15 mouse cellular contexts compared by ENCODE assay signal in genomic region chr2:120985241-120985640, GRCm38 (mm10). TPM values are rescaled to one million over a fixed set of nuclear protein-coding genes. Genes with fewer than 3 reads are reported as not detected.
DNase-seq lines count a peak whose midpoint lies in the region; ATAC-seq and TF ChIP-seq lines count a peak whose summit lies in the region.
"Had no signal": no experiment of that assay in that cellular context is flagged by ENCODE, and none has a peak within 500 bp of the region (broad histone marks: within the 10 kb centered on the region; RNA-seq: fewer than 3 reads in every experiment).

No protein-coding gene starts in this region.

- no peaks in the 10 kb centered on the region for H3K4me1 ChIP-seq in liver, adult 2 months (ENCODE audit: control insufficient read depth, insufficient read depth, low read length)
- H3K4me1 ChIP-seq in liver, embryonic 11.5 days (replicated peaks; ENCODE audit: control insufficient read depth, insufficient read depth, low read length): no peaks in the 10 kb centered on the region
- H3K4me1 ChIP-seq: embryonic facial prominence, embryonic 15.5 days had no signal

- WGBS in liver, adult 2 months: 97% methylated on average over 1 of the region's 1 CpGs
- 89% methylated on average over 1 of the region's 1 CpGs for WGBS in liver, embryonic 11.5 days

- H3K9me3 ChIP-seq in liver, embryonic 11.5 days (ENCODE audit: control insufficient read depth, low read length): no peaks in the 10 kb centered on the region
- H3K9me3 ChIP-seq: embryonic facial prominence, embryonic 15.5 days had no signal

- no peak for ATAC-seq in CD4-positive, CD25-positive, alpha-beta regulatory T cell, adult 4 months
- ATAC-seq in liver, embryonic 11.5 days (replicated peaks; ENCODE audit: low FRiP score): no peak
- peak; percentile 52; the same call in 1 of the 2 replicates for ATAC-seq in megakaryocyte, adult 5-6 weeks (ENCODE audit: poor library complexity, severe bottlenecking)

- DNase-seq in CD4-positive, CD25-positive, alpha-beta regulatory T cell, adult 2 months (ENCODE audit: low read depth, low spot score): peak; percentile 44
- no peak for DNase-seq in liver, adult 2 months (ENCODE audit: extremely low read depth, low read depth, low spot score)
- DNase-seq in liver, embryonic 11.5 days (ENCODE audit: low spot score): no peak
- DNase-seq in MEL-GATA-1-ER (ENCODE audit: extremely low read depth, low read depth): peak; percentile 19
- no peak for DNase-seq in right cerebral cortex, postnatal 14 days
- no peak for DNase-seq in adrenal gland, postnatal 36 days
- DNase-seq: heart, adult 18-20 months; heart, postnatal 4 days; kidney, adult 9 months; right cerebral cortex, postnatal 25 days had no signal

- H3K36me3 ChIP-seq in liver, adult 2 months (ENCODE audit: control insufficient read depth, insufficient read depth, low read length): peaks cover 15% of the 10 kb centered on the region
- no peaks in the 10 kb centered on the region for H3K36me3 ChIP-seq in liver, embryonic 11.5 days (ENCODE audit: control insufficient read depth, insufficient read depth, low read length)
- H3K36me3 ChIP-seq: embryonic facial prominence, embryonic 15.5 days had no signal

- H3K27ac ChIP-seq in liver, adult 2 months (replicated peaks; ENCODE audit: insufficient read depth, low read depth, low read length): no peak overlapping the region
- no peak overlapping the region for H3K27ac ChIP-seq in liver, embryonic 11.5 days (ENCODE audit: low read depth, low read length)
- H3K27ac ChIP-seq: embryonic facial prominence, embryonic 15.5 days had no signal

- no peaks in the 10 kb centered on the region for H3K79me2 ChIP-seq in liver, adult 2 months (ENCODE audit: control insufficient read depth, insufficient read depth, low read length)

- TF ChIP-seq CTCF in liver, adult 2 months (IDR thresholded peaks at IDR 0.05; ENCODE audit: low read depth, low read length): peak; percentile 35; the same call in 1 of the 2 replicates

- no peak overlapping the region for H3K4me3 ChIP-seq in liver, adult 2 months (ENCODE audit: insufficient read depth, low read depth, low read length)
- H3K4me3 ChIP-seq in liver, embryonic 11.5 days (ENCODE audit: low read depth, low read length): no peak overlapping the region
- H3K4me3 ChIP-seq: embryonic facial prominence, embryonic 15.5 days had no signal

- no peak for TF ChIP-seq POLR2A in liver, adult 2 months (IDR thresholded peaks at IDR 0.05; ENCODE audit: extremely low read depth, insufficient read depth, low read length)

- H3K9ac ChIP-seq in liver, adult 2 months (ENCODE audit: low read depth, low read length): no peak overlapping the region
- H3K9ac ChIP-seq in liver, embryonic 11.5 days (ENCODE audit: low read depth, low read length): no peak overlapping the region
- H3K9ac ChIP-seq: embryonic facial prominence, embryonic 15.5 days had no signal

- H3K27me3 ChIP-seq in liver, adult 2 months (ENCODE audit: control insufficient read depth, insufficient read depth, low read length): no peaks in the 10 kb centered on the region
- H3K27me3 ChIP-seq in liver, embryonic 11.5 days (replicated peaks; ENCODE audit: control insufficient read depth, insufficient read depth, low read length): no peaks in the 10 kb centered on the region
- H3K27me3 ChIP-seq: embryonic facial prominence, embryonic 15.5 days had no signal

- H3K4me2 ChIP-seq in liver, embryonic 11.5 days: no peak overlapping the region
- H3K4me2 ChIP-seq: embryonic facial prominence, embryonic 15.5 days had no signal

RNA-seq across cellular contexts. Expression of gene Tmem62, which starts 8.4 kb away (rescaled TPM):
- 10 to 100 TPM; 11.0 to 15.5 TPM for polyA plus RNA-seq in CD4-positive, CD25-positive, alpha-beta regulatory T cell, adult 4 months (2017; shearing (Covaris generic))
- total RNA-seq in liver, adult 2 months (2014; rRNA removed): 13.6 and 17.7 TPM in 2 replicates
- 7.4 and 8.0 TPM in 2 replicates for polyA plus RNA-seq in liver, adult 2 months (2012; rRNA removed)
- 3.0 and 3.7 TPM in 2 replicates for polyA plus RNA-seq in liver, embryonic 11.5 days (2014; fragmentation: Nextera tagmentation; extraction: Ambion mirVana)
- 6.0 and 10.4 TPM in 2 replicates for total RNA-seq in megakaryocyte, adult 5-6 weeks (2015)
- 4.5 and 8.4 TPM in 2 replicates for total RNA-seq in megakaryocyte, adult 5-6 weeks (2017)
- 10 to 100 TPM; 10.6 to 23.8 TPM for total RNA-seq in adrenal gland, postnatal 36 days (2021)

RNA-seq across cellular contexts. Expression of gene Ubr1, which starts 14.7 kb away (rescaled TPM):
- 10 to 100 TPM; 46.2 to 47.3 TPM for polyA plus RNA-seq in CD4-positive, CD25-positive, alpha-beta regulatory T cell, adult 4 months (2017; shearing (Covaris generic))
- total RNA-seq in liver, adult 2 months (2014; rRNA removed): 16.1 and 19.1 TPM in 2 replicates
- polyA plus RNA-seq in liver, adult 2 months (2012; rRNA removed): 10.2 and 14.4 TPM in 2 replicates
- 22.3 and 23.4 TPM in 2 replicates for polyA plus RNA-seq in liver, embryonic 11.5 days (2014; fragmentation: Nextera tagmentation; extraction: Ambion mirVana)
- total RNA-seq in megakaryocyte, adult 5-6 weeks (2015): 13.7 and 17.5 TPM in 2 replicates
- 15.9 and 23.8 TPM in 2 replicates for total RNA-seq in megakaryocyte, adult 5-6 weeks (2017)
- 10 to 100 TPM; 31.9 to 36.2 TPM for total RNA-seq in adrenal gland, postnatal 36 days (2021)

RNA-seq across cellular contexts. Expression of gene Ccndbp1, which starts 23.0 kb away (rescaled TPM):
- polyA plus RNA-seq in CD4-positive, CD25-positive, alpha-beta regulatory T cell, adult 4 months (2017; shearing (Covaris generic)): 100 to 1,000 TPM; 149 to 151 TPM
- 13.7 and 13.8 TPM in 2 replicates for total RNA-seq in liver, adult 2 months (2014; rRNA removed)
- 10.1 and 12.5 TPM in 2 replicates for polyA plus RNA-seq in liver, adult 2 months (2012; rRNA removed)
- 42.6 and 45.0 TPM in 2 replicates for polyA plus RNA-seq in liver, embryonic 11.5 days (2014; fragmentation: Nextera tagmentation; extraction: Ambion mirVana)
- total RNA-seq in megakaryocyte, adult 5-6 weeks (2015): 66.8 and 74.7 TPM in 2 replicates
- total RNA-seq in megakaryocyte, adult 5-6 weeks (2017): 63.0 and 69.7 TPM in 2 replicates
- total RNA-seq in adrenal gland, postnatal 36 days (2021): 10 to 100 TPM; 41.7 to 50.2 TPM

RNA-seq across cellular contexts. Expression of gene Epb42, which starts 51.6 kb away (rescaled TPM):
- under 1 TPM; 0.35 to 0.42 TPM for polyA plus RNA-seq in CD4-positive, CD25-positive, alpha-beta regulatory T cell, adult 4 months (2017; shearing (Covaris generic))
- total RNA-seq in liver, adult 2 months (2014; rRNA removed): not detected in 2 replicates
- polyA plus RNA-seq in liver, adult 2 months (2012; rRNA removed): 0.10 TPM in 1 of 2 replicates, not detected in the other
- polyA plus RNA-seq in liver, embryonic 11.5 days (2014; fragmentation: Nextera tagmentation; extraction: Ambion mirVana): 61.3 and 70.2 TPM in 2 replicates
- 0.22 and 2.4 TPM in 2 replicates for total RNA-seq in megakaryocyte, adult 5-6 weeks (2015)
- 1.9 and 4.4 TPM in 2 replicates for total RNA-seq in megakaryocyte, adult 5-6 weeks (2017)
- not detected for total RNA-seq in adrenal gland, postnatal 36 days (2021)
- total RNA-seq: layer of hippocampus, adult 8-10 months had no signal
- polyA plus RNA-seq: testis, adult 2 months had no signal

Comparison
In these comparisons a context has a peak if more than half of its experiments do, and no peak if none do; other contexts are left out.
1. DNase-seq: peak in CD4-positive, CD25-positive, alpha-beta regulatory T cell, adult 2 months (single experiment) and MEL-GATA-1-ER (single experiment); none in liver, adult 2 months (single experiment), liver, embryonic 11.5 days (single experiment), right cerebral cortex, postnatal 14 days (single experiment) and adrenal gland, postnatal 36 days (0 of 2).